Mouse (Mus musculus): ENCODE measurements at regions not wholly inside any gene's neighbourhood (a gene's known extent, or its start where the extent isn't known, plus 50 kb on each side); places are given as distances from the start of the nearest gene placed in this dataset.
A peak's percentile ranks its signal among the peaks of the same experiment; 100 is the strongest.

- Histone ChIP-seq H3K4me3 (replicated peaks; ENCODE audit: low read length) (no peak overlapping the region), H3K4me1 (replicated peaks; ENCODE audit: control insufficient read depth, insufficient read depth, low read length) (no peaks in the 10 kb centered on the region), H3K9ac (no peak overlapping the region), H3K27ac (no peak overlapping the region), H3K4me2 (replicated peaks) (no peak overlapping the region), H3K9me3 (ENCODE audit: control insufficient read depth, low read length) (no peaks in the 10 kb centered on the region), H3K27me3 (ENCODE audit: control insufficient read depth, insufficient read depth, low read length) (no peaks in the 10 kb centered on the region), H3K36me3 (replicated peaks; ENCODE audit: control insufficient read depth, insufficient read depth) (no peaks in the 10 kb centered on the region)
- no peak for ATAC-seq (ENCODE audit: low FRiP score)
- DNase-seq (ENCODE audit: low spot score): no peak
- WGBS: 83% methylated on average over 1 of the region's 1 CpGs
Measured at GRCm38 (mm10) chr15:25305801-25306200, 107.8 kb downstream of the Basp1 start.

DNA sequence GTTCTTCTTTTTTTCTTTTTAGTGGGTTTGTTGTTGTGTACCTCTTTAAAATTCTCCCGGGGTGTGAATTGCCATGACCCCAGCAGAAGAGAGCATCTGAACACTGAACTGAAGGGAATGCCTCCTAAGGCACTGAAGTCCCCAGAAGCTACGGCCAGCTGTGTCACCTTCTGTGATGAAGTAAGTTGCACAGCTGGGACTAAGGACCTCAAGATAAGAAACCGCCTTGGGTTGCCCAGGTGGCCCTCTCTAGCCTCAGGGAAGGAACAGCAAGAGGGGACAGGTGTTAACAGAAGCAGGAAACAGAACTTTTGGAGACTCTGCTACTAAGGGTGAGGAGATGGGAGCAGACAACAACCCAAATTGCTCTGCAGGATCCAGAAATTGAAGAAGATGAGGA, 110.2 kb downstream of the Basp1 start:
- Histone ChIP-seq H3K4me2 (replicated peaks) (no peak overlapping the region), H3K27ac (no peak overlapping the region), H3K9ac (no peak overlapping the region), H3K27me3 (ENCODE audit: control insufficient read depth, insufficient read depth, low read length) (no peaks in the 10 kb centered on the region), H3K4me3 (replicated peaks; ENCODE audit: low read length) (no peak overlapping the region), H3K4me1 (replicated peaks; ENCODE audit: control insufficient read depth, insufficient read depth, low read length) (no peaks in the 10 kb centered on the region), H3K36me3 (replicated peaks; ENCODE audit: control insufficient read depth, insufficient read depth) (no peaks in the 10 kb centered on the region), H3K9me3 (ENCODE audit: control insufficient read depth, low read length) (no peaks in the 10 kb centered on the region)
- no peak for ATAC-seq (ENCODE audit: low FRiP score)
- WGBS: 81% methylated on average over 3 of the region's 3 CpGs
- no peak for DNase-seq (ENCODE audit: low spot score)

DNA sequence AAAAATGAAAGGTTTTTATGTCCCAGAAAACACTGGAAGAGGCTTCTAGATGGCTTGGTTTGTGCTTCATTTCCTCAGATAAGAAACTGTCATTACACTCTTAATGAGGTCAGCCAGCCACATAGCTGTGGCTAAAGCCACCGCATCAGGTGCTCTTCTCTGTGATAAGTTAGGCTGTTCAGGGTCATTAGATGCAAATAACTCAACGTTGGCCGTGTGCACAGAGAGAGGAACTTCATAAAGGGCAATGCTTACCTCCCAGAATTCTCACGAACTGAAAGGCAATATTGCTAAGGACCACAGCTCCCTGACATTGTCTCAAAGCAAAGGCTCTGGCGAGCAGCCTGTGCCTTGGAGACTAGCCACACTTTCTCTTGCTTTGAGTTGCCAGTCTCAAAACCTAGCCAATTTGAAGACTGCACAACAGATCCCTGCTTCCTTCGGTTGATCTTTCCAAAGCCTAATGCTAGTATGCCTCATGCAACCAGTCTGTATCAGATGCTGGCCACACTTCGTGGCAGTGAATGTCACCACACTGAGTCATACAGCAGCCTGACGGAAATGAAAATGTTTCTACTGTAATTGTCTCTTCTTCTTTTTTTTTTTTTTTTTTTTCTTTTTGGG, 110.8 kb downstream of the Basp1 start:
- WGBS: 65% methylated on average over 8 of the region's 8 CpGs
- Histone ChIP-seq H3K9me3 (ENCODE audit: control insufficient read depth, low read length) (no peaks in the 10 kb centered on the region), H3K4me1 (replicated peaks; ENCODE audit: control insufficient read depth, insufficient read depth, low read length) (no peaks in the 10 kb centered on the region; the same call in 1 of the 2 replicates), H3K4me3 (replicated peaks; ENCODE audit: low read length) (no peak overlapping the region), H3K36me3 (replicated peaks; ENCODE audit: control insufficient read depth, insufficient read depth) (no peaks in the 10 kb centered on the region), H3K4me2 (replicated peaks) (no peak overlapping the region), H3K27me3 (ENCODE audit: control insufficient read depth, insufficient read depth, low read length) (no peaks in the 10 kb centered on the region), H3K9ac (no peak overlapping the region), H3K27ac (no peak overlapping the region)
- DNase-seq (ENCODE audit: low spot score) (no peak), ATAC-seq (ENCODE audit: low FRiP score) (no peak)

DNA sequence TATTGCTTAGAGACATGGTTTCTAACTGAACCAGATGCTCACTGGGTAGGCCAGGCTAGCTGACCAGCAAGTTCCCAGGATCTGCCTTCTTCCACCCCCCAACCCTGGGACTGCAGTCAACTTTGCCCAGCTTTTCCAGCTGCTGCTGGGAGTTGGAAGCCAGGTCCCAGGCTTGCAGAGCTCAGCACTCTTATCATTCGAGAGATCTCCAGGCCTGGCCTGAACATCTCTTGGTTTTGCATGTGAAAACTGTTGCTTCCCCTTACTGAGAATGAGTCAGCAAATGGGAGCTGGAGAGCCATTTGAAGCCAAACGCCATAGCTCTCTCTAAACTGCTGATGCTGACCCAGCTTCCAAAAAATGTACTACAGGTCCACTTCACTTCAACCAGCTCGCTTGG, 111.8 kb downstream of the Basp1 start:
- 72% methylated on average over 3 of the region's 3 CpGs for WGBS
- no peak for ATAC-seq (ENCODE audit: low FRiP score)

GRCm38 (mm10) chr15:25297278-25297677, 116.3 kb downstream of the Basp1 start:
- no peak overlapping the region for H3K27ac ChIP-seq
- H3K9ac ChIP-seq: no peak overlapping the region
- no peak overlapping the region for H3K4me2 ChIP-seq (replicated peaks)
- ATAC-seq (ENCODE audit: low FRiP score) (no peak), DNase-seq (ENCODE audit: low spot score) (no peak)
- H3K9me3 ChIP-seq (ENCODE audit: control insufficient read depth, low read length): no peaks in the 10 kb centered on the region
- no peaks in the 10 kb centered on the region for H3K36me3 ChIP-seq (replicated peaks; ENCODE audit: control insufficient read depth, insufficient read depth)
- no peaks in the 10 kb centered on the region; the same call in 1 of the 2 replicates for H3K4me1 ChIP-seq (replicated peaks; ENCODE audit: control insufficient read depth, insufficient read depth, low read length)
- H3K4me3 ChIP-seq (replicated peaks; ENCODE audit: low read length): no peak overlapping the region
- H3K27me3 ChIP-seq (ENCODE audit: control insufficient read depth, insufficient read depth, low read length): no peaks in the 10 kb centered on the region
- WGBS: 50% methylated on average over 5 of the region's 5 CpGs

More for the DNA sequence above, 111.8 kb downstream of the Basp1 start:
- no peaks in the 10 kb centered on the region for H3K9me3 ChIP-seq (ENCODE audit: control insufficient read depth, low read length)
- H3K36me3 ChIP-seq (replicated peaks; ENCODE audit: control insufficient read depth, insufficient read depth): no peaks in the 10 kb centered on the region
- no peak overlapping the region for H3K4me3 ChIP-seq (replicated peaks; ENCODE audit: low read length)
- no peak overlapping the region for H3K9ac ChIP-seq
- no peaks in the 10 kb centered on the region for H3K27me3 ChIP-seq (ENCODE audit: control insufficient read depth, insufficient read depth, low read length)
- H3K4me2 ChIP-seq (replicated peaks): no peak overlapping the region
- no peak overlapping the region for H3K27ac ChIP-seq
- DNase-seq (ENCODE audit: low spot score): no peak
- no peaks in the 10 kb centered on the region; the same call in 1 of the 2 replicates for H3K4me1 ChIP-seq (replicated peaks; ENCODE audit: control insufficient read depth, insufficient read depth, low read length)

DNA sequence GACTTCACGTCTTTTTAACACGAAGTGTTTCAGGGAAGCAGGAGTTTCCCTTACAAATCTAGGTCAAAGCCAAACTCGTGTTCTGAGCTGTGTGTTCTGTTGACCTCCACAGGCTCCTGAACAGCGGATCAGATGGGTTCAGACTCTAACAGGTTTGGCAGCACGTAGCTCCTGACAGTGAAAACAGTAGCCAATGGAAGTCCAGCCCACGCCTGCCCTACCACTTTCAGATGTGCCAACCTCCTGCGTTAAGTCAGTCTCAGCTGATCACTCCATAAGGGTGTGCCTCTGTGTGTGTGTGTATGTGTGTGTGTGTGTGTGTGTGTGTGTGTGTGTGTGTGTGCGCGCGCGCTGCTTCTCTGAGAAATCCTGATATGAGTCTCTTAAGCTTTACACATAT, 116.8 kb downstream of the Basp1 start:
- Histone ChIP-seq H3K36me3 (replicated peaks; ENCODE audit: control insufficient read depth, insufficient read depth) (no peaks in the 10 kb centered on the region), H3K4me3 (replicated peaks; ENCODE audit: low read length) (no peak overlapping the region), H3K9ac (no peak overlapping the region), H3K27me3 (ENCODE audit: control insufficient read depth, insufficient read depth, low read length) (no peaks in the 10 kb centered on the region), H3K4me1 (replicated peaks; ENCODE audit: control insufficient read depth, insufficient read depth, low read length) (peaks cover 2% of the 10 kb centered on the region), H3K4me2 (replicated peaks) (no peak overlapping the region), H3K27ac (no peak overlapping the region), H3K9me3 (ENCODE audit: control insufficient read depth, low read length) (no peaks in the 10 kb centered on the region)
- ATAC-seq (ENCODE audit: low FRiP score) (no peak), DNase-seq (ENCODE audit: low spot score) (no peak)
- 87% methylated on average over 11 of the region's 11 CpGs for WGBS

DNA sequence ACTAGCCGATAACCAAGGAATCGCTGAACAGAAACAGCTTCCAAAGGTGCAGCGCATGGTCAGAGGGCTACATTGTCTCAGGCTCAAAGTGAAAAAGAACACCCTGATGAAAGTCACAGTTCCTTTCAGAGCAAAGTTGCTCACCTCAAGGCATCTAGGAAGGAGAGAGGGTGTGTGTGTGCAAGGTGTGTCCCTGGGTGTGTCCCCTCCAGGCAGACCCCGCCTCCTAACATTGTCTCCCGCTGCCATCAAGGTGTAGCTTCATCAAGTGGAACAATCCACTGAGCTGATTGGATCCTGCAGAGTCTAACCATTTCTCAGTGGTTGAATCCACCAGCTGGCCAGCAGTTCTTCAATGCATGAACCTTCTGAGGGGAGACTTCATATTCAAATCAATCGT, 117.8 kb downstream of the Basp1 start:
- 96% methylated on average over 6 of the region's 6 CpGs for WGBS
- no peak for DNase-seq (ENCODE audit: low spot score)

GRCm38 (mm10) chr15:25291231-25291691, 122.3 kb downstream of the Basp1 start:
- H3K27ac ChIP-seq: no peak overlapping the region
- peaks cover 13% of the 10 kb centered on the region; the same call in 1 of the 2 replicates for H3K4me1 ChIP-seq (replicated peaks; ENCODE audit: control insufficient read depth, insufficient read depth, low read length)
- peak overlapping the region; percentile 3 for H3K4me2 ChIP-seq (replicated peaks)
- ATAC-seq (ENCODE audit: low FRiP score) (peak; percentile 88; the same call in 1 of the 2 replicates), DNase-seq (ENCODE audit: low spot score) (peak; percentile 69)
- H3K4me3 ChIP-seq (replicated peaks; ENCODE audit: low read length): no peak overlapping the region
- H3K36me3 ChIP-seq (replicated peaks; ENCODE audit: control insufficient read depth, insufficient read depth): no peaks in the 10 kb centered on the region
- no peak overlapping the region for H3K9ac ChIP-seq
- H3K27me3 ChIP-seq (ENCODE audit: control insufficient read depth, insufficient read depth, low read length): no peaks in the 10 kb centered on the region
- no peaks in the 10 kb centered on the region for H3K9me3 ChIP-seq (ENCODE audit: control insufficient read depth, low read length)
- WGBS: 27% methylated on average over 10 of the region's 10 CpGs

More for the DNA sequence above, 117.8 kb downstream of the Basp1 start:
- peaks cover 9% of the 10 kb centered on the region for H3K4me1 ChIP-seq (replicated peaks; ENCODE audit: control insufficient read depth, insufficient read depth, low read length)
- no peaks in the 10 kb centered on the region for H3K9me3 ChIP-seq (ENCODE audit: control insufficient read depth, low read length)
- H3K27ac ChIP-seq: no peak overlapping the region
- H3K4me3 ChIP-seq (replicated peaks; ENCODE audit: low read length): no peak overlapping the region
- no peak for ATAC-seq (ENCODE audit: low FRiP score)
- H3K9ac ChIP-seq: no peak overlapping the region
- H3K36me3 ChIP-seq (replicated peaks; ENCODE audit: control insufficient read depth, insufficient read depth): no peaks in the 10 kb centered on the region
- no peaks in the 10 kb centered on the region for H3K27me3 ChIP-seq (ENCODE audit: control insufficient read depth, insufficient read depth, low read length)
- H3K4me2 ChIP-seq (replicated peaks): no peak overlapping the region

- DNase-seq (ENCODE audit: low spot score): no peak
- WGBS: 60% methylated on average over 3 of the region's 3 CpGs
Measured at GRCm38 (mm10) chr15:25287850-25288249, 125.7 kb downstream of the Basp1 start.

More at GRCm38 (mm10) chr15:25287850-25288249, 125.7 kb downstream of the Basp1 start:
- Histone ChIP-seq H3K9me3 (ENCODE audit: control insufficient read depth, low read length) (no peaks in the 10 kb centered on the region), H3K36me3 (replicated peaks; ENCODE audit: control insufficient read depth, insufficient read depth) (no peaks in the 10 kb centered on the region), H3K27me3 (ENCODE audit: control insufficient read depth, insufficient read depth, low read length) (no peaks in the 10 kb centered on the region), H3K4me2 (replicated peaks) (no peak overlapping the region), H3K4me1 (replicated peaks; ENCODE audit: control insufficient read depth, insufficient read depth, low read length) (peaks cover 21% of the 10 kb centered on the region; the same call in 1 of the 2 replicates), H3K9ac (no peak overlapping the region), H3K4me3 (replicated peaks; ENCODE audit: low read length) (no peak overlapping the region), H3K27ac (no peak overlapping the region)
- ATAC-seq (ENCODE audit: low FRiP score): no peak

Measured in hindbrain, embryonic 14.5 days (tissue).